ENCODE assay signal across 10 mouse cellular contexts in genomic region chr5:136303409-136303983, GRCm38 (mm10). TPM values are rescaled to one million over a fixed set of nuclear protein-coding genes. Genes with fewer than 3 reads are reported as not detected.
A peak's percentile ranks its signal among the peaks of the same experiment; 100 is the strongest.
DNase-seq lines count a peak whose midpoint lies in the region; ATAC-seq and TF ChIP-seq lines count a peak whose summit lies in the region.
"Had no signal": no experiment of that assay in that cellular context is flagged by ENCODE, and none has a peak within 500 bp of the region (broad histone marks: within the 10 kb centered on the region; RNA-seq: fewer than 3 reads in every experiment).

No protein-coding gene starts in this region.

- no peak for TF ChIP-seq POLR2A in myocyte (IDR thresholded peaks at IDR 0.05; ENCODE audit: insufficient read length, low read depth)

- peaks cover 100% of the 10 kb centered on the region for H3K36me3 ChIP-seq in kidney, embryonic 15.5 days
- peaks cover 83% of the 10 kb centered on the region for H3K36me3 ChIP-seq in midbrain, embryonic 14.5 days (ENCODE audit: control insufficient read depth, insufficient read depth, low read length)
- H3K36me3 ChIP-seq in midbrain, embryonic 10.5 days: peaks cover 99% of the 10 kb centered on the region
- H3K36me3 ChIP-seq in forebrain, embryonic 14.5 days (ENCODE audit: control insufficient read depth, insufficient read depth, low read length): peaks cover 91% of the 10 kb centered on the region
- H3K36me3 ChIP-seq in myocyte (ENCODE audit: control insufficient read depth, insufficient read depth): peaks cover 5% of the 10 kb centered on the region

- H3K4me1 ChIP-seq in kidney, embryonic 15.5 days: no peaks in the 10 kb centered on the region
- no peaks in the 10 kb centered on the region for H3K4me1 ChIP-seq in midbrain, embryonic 14.5 days (ENCODE audit: control insufficient read depth, insufficient read depth, low read length)
- no peaks in the 10 kb centered on the region for H3K4me1 ChIP-seq in midbrain, embryonic 10.5 days
- H3K4me1 ChIP-seq in forebrain, embryonic 14.5 days (ENCODE audit: control insufficient read depth, insufficient read depth, low read length): peaks cover 5% of the 10 kb centered on the region; the same call in 1 of the 2 replicates
- H3K4me1 ChIP-seq: liver, embryonic 15.5 days had no signal

- H3K9me3 ChIP-seq in kidney, embryonic 15.5 days (replicated peaks): no peaks in the 10 kb centered on the region
- no peaks in the 10 kb centered on the region for H3K9me3 ChIP-seq in midbrain, embryonic 14.5 days (ENCODE audit: control insufficient read depth, low read length)
- H3K9me3 ChIP-seq in midbrain, embryonic 10.5 days (replicated peaks): no peaks in the 10 kb centered on the region
- no peaks in the 10 kb centered on the region for H3K9me3 ChIP-seq in forebrain, embryonic 14.5 days (replicated peaks; ENCODE audit: control insufficient read depth, low read length)
- H3K9me3 ChIP-seq: hindbrain, embryonic 15.5 days; liver, embryonic 15.5 days had no signal

- no peak for ATAC-seq in kidney, embryonic 15.5 days (replicated peaks; ENCODE audit: low FRiP score)
- ATAC-seq in midbrain, embryonic 14.5 days (ENCODE audit: low FRiP score, low TSS enrichment): no peak
- ATAC-seq in forebrain, embryonic 14.5 days: peak; percentile 84

- H3ac ChIP-seq in myocyte (ENCODE audit: control insufficient read depth, insufficient read length): no peak overlapping the region

- H3K79me2 ChIP-seq in myocyte (ENCODE audit: control insufficient read depth, insufficient read depth): no peaks in the 10 kb centered on the region

- 0 out of 2 replicates have a peak overlapping the region, but pooled peaks have one; percentile 16 for H3K27ac ChIP-seq in kidney, embryonic 15.5 days
- H3K27ac ChIP-seq in midbrain, embryonic 14.5 days (replicated peaks; ENCODE audit: low read depth, low read length): no peak overlapping the region
- no peak overlapping the region for H3K27ac ChIP-seq in midbrain, embryonic 10.5 days (replicated peaks)
- peak overlapping the region; percentile 49; the same call in 1 of the 2 replicates for H3K27ac ChIP-seq in forebrain, embryonic 14.5 days (ENCODE audit: low read depth, low read length)
- H3K27ac ChIP-seq: hindbrain, embryonic 15.5 days; liver, embryonic 15.5 days had no signal

- H3K4me2 ChIP-seq in kidney, embryonic 15.5 days: no peak overlapping the region
- H3K4me2 ChIP-seq in midbrain, embryonic 14.5 days (ENCODE audit: low read length): no peak overlapping the region
- no peak overlapping the region for H3K4me2 ChIP-seq in forebrain, embryonic 14.5 days (ENCODE audit: low read length)
- no peak overlapping the region for H3K4me2 ChIP-seq in myocyte (ENCODE audit: low read depth)
- H3K4me2 ChIP-seq: hindbrain, embryonic 15.5 days; liver, embryonic 15.5 days had no signal

- DNase-seq in kidney, postnatal 36 days: no peak
- DNase-seq in midbrain, embryonic 14.5 days: peak; percentile 43
- no peak for DNase-seq in midbrain, embryonic 10.5 days (ENCODE audit: low spot score)
- DNase-seq in forebrain, embryonic 14.5 days (ENCODE audit: low spot score): peak; percentile 87
- DNase-seq in embryo, embryonic 10.5 days (ENCODE audit: low spot score): no peak
- DNase-seq: cerebellum, adult 2 months had no signal

- no peaks in the 10 kb centered on the region for H3K27me3 ChIP-seq in kidney, embryonic 15.5 days
- no peaks in the 10 kb centered on the region for H3K27me3 ChIP-seq in midbrain, embryonic 14.5 days (ENCODE audit: control insufficient read depth, insufficient read depth, low read length)
- H3K27me3 ChIP-seq in midbrain, embryonic 10.5 days (ENCODE audit: low read depth, poor library complexity, severe bottlenecking): no peaks in the 10 kb centered on the region
- H3K27me3 ChIP-seq in forebrain, embryonic 14.5 days (replicated peaks; ENCODE audit: control insufficient read depth, insufficient read depth, low read length): no peaks in the 10 kb centered on the region
- no peaks in the 10 kb centered on the region for H3K27me3 ChIP-seq in myocyte (ENCODE audit: control insufficient read depth, insufficient read depth, insufficient read length)
- H3K27me3 ChIP-seq: hindbrain, embryonic 15.5 days; liver, embryonic 15.5 days had no signal

- 86% methylated on average over 19 of the region's 19 CpGs for WGBS in kidney, embryonic 15.5 days
- WGBS in midbrain, embryonic 14.5 days: 87% methylated on average over 19 of the region's 19 CpGs
- 85% methylated on average over 19 of the region's 19 CpGs for WGBS in midbrain, embryonic 10.5 days
- WGBS in forebrain, embryonic 14.5 days: 76% methylated on average over 19 of the region's 19 CpGs

- no peak overlapping the region for H3K9ac ChIP-seq in kidney, embryonic 15.5 days
- no peak overlapping the region for H3K9ac ChIP-seq in midbrain, embryonic 14.5 days (replicated peaks; ENCODE audit: low read length)
- H3K9ac ChIP-seq in forebrain, embryonic 14.5 days (ENCODE audit: low read length): 0 out of 2 replicates have a peak overlapping the region, but pooled peaks have one; percentile 6
- H3K9ac ChIP-seq: hindbrain, embryonic 15.5 days; liver, embryonic 15.5 days had no signal

- no peak overlapping the region for H3K4me3 ChIP-seq in kidney, embryonic 15.5 days (replicated peaks)
- H3K4me3 ChIP-seq in midbrain, embryonic 14.5 days (replicated peaks; ENCODE audit: low read depth, low read length): no peak overlapping the region
- H3K4me3 ChIP-seq in midbrain, embryonic 10.5 days: no peak overlapping the region
- H3K4me3 ChIP-seq in forebrain, embryonic 14.5 days (ENCODE audit: low read depth, low read length): no peak overlapping the region
- no peak overlapping the region for H3K4me3 ChIP-seq in myocyte
- H3K4me3 ChIP-seq: hindbrain, embryonic 15.5 days; liver, embryonic 15.5 days had no signal

TF ChIP-seq in myocyte, 11 proteins besides CTCF, POLR2A, EP300 and RAD21:
- TF ChIP-seq MYOD1 (IDR thresholded peaks at IDR 0.05; ENCODE audit: control insufficient read depth in 1 of 3, insufficient read length in 2 of 3, low read depth in 2 of 3): peak in 2 of 3 experiments; percentile 59 to 62
- TF ChIP-seq TCF12 (IDR thresholded peaks at IDR 0.05; ENCODE audit: insufficient read depth, poor library complexity, severe bottlenecking): no peak
- peak in 2 of 3 experiments; percentile 20 to 75 for TF ChIP-seq MYOG (IDR thresholded peaks at IDR 0.05; ENCODE audit: control insufficient read depth in 1 of 3, insufficient read depth in 1 of 3, insufficient read length in 2 of 3, low read depth in 2 of 3)

RNA-seq across cellular contexts. Expression of gene Sh2b2, which starts 57.1 kb away (rescaled TPM):
- polyA plus RNA-seq in kidney, embryonic 15.5 days (2015; fragmentation: Nextera tagmentation; extraction: Ambion mirVana): 5.0 and 5.2 TPM in 2 replicates
- polyA plus RNA-seq in midbrain, embryonic 14.5 days (2014; fragmentation: Nextera tagmentation; extraction: Ambion mirVana): 23.9 and 30.8 TPM in 2 replicates
- 13.2 and 13.7 TPM in 2 replicates for polyA plus RNA-seq in midbrain, embryonic 10.5 days (2016; fragmentation: Nextera tagmentation; extraction: Ambion mirVana)
- 16.5 and 22.6 TPM in 2 replicates for polyA plus RNA-seq in forebrain, embryonic 14.5 days (2014; fragmentation: Nextera tagmentation; extraction: Ambion mirVana)
- polyA plus RNA-seq in myocyte (2012; fragmentation: generic; extraction: Trizol): 7.7 TPM

Comparison
In these comparisons a context has a peak if more than half of its experiments do, and no peak if none do; other contexts are left out.
1. DNase-seq: peak in midbrain, embryonic 14.5 days (single experiment) and forebrain, embryonic 14.5 days (single experiment); none in kidney, postnatal 36 days (0 of 2), midbrain, embryonic 10.5 days (single experiment) and embryo, embryonic 10.5 days (single experiment).
2. H3K27ac ChIP-seq: peak in kidney, embryonic 15.5 days (single experiment) and forebrain, embryonic 14.5 days (single experiment); none in midbrain, embryonic 14.5 days (single experiment) and midbrain, embryonic 10.5 days (single experiment).